Mouse (Mus musculus) stomach, postnatal 0 days (tissue): ENCODE data around the gene Nudt14. TPM values are rescaled to one million over a fixed set of nuclear protein-coding genes. Genes with fewer than 3 reads are reported as not detected.

Source experiments
- ATAC-seq: fragments of 200-750 bp; cut with Nextera tagmentation; 2 replicates; pipeline ENCODE4 v1.8.0; 2017; ENCODE audit not compliant: low FRiP score, low TSS enrichment
- DNase-seq: peaks from one replicate; pipeline ENCODE4 v3.0.0-alpha.2; 2016; ENCODE audit warnings: low spot score
- H3K27ac ChIP-seq: fragments of 300-500 bp; sonication (generic); replicated peaks from 2 replicates; pipeline ENCODE4 v1.5.1; 2014; ENCODE audit warnings: mild to moderate bottlenecking, control low read depth
- H3K27me3 ChIP-seq: fragments of 300-500 bp; sonication (generic); 2 replicates; pipeline ENCODE4 v1.6.1; 2014; ENCODE audit warnings: low read length; ENCODE audit not compliant: control insufficient read depth, insufficient read depth
- H3K36me3 ChIP-seq: fragments of 300-500 bp; sonication (generic); 2 replicates; pipeline ENCODE4 v1.6.1; 2014; ENCODE audit warnings: low read length, mixed read lengths; ENCODE audit not compliant: control insufficient read depth, insufficient read depth
- H3K4me1 ChIP-seq: fragments of 300-500 bp; sonication (generic); replicated peaks from 2 replicates; pipeline ENCODE4 v1.6.1; 2014; ENCODE audit warnings: antibody characterized with exemption; ENCODE audit not compliant: control insufficient read depth, insufficient read depth
- H3K4me2 ChIP-seq: fragments of 300-500 bp; sonication (generic); replicated peaks from 2 replicates; pipeline ENCODE4 v1.6.1; 2014; ENCODE audit warnings: low read depth, mild to moderate bottlenecking, control low read depth, moderate library complexity
- H3K4me3 ChIP-seq: fragments of 300-500 bp; sonication (generic); 2 replicates; pipeline ENCODE4 v1.5.1; 2014; ENCODE audit warnings: low read depth, low read length, control low read depth
- H3K9ac ChIP-seq: fragments of 300-500 bp; sonication (generic); 2 replicates; pipeline ENCODE4 v1.6.1; 2014; ENCODE audit warnings: mild to moderate bottlenecking, low read length, control low read depth, mixed read lengths
- H3K9me3 ChIP-seq: fragments of 300-500 bp; sonication (generic); 2 replicates; pipeline ENCODE4 v1.6.1; 2016; ENCODE audit warnings: low read length; ENCODE audit not compliant: control insufficient read depth
- CTCF ChIP-seq: IDR thresholded peaks from 2 replicates; pipeline ENCODE4 v1.5.1; 2016; ENCODE audit warnings: antibody characterized with exemption, low read depth, mild to moderate bottlenecking, moderate library complexity
- EP300 ChIP-seq: optimal IDR thresholded peaks from 2 replicates; pipeline ENCODE3; 2016; ENCODE audit warnings: antibody characterized with exemption
- WGBS: fragments of 180-500 bp; shearing (Covaris S2); extraction: QIAGEN DNeasy Blood & Tissue Kit; methylation state at CpG from one replicate; pipeline ENCODE4 v1.1.7; 2014; 5-methylcytosine and 5-hydroxymethylcytosine counted together
- polyA plus RNA-seq: library from polyadenylated mRNA; unstranded; fragments of >200 nt; fragmentation: Nextera tagmentation; extraction: Ambion mirVana; gene quantifications from 2 replicates; pipeline ENCODE4 v1.2.1, GENCODE M21; 2015

Nudt14 gene
- polyA plus RNA-seq, 1 experiment from 2014 or later = 78.6 TPM

- H3K4me1 ChIP-seq = no peaks in the 10 kb centered on the region
- no peak overlapping the region for H3K4me2 ChIP-seq
- H3K36me3 ChIP-seq = no peaks in the 10 kb centered on the region
- DNase-seq (no peak), ATAC-seq (no peak)
- TF ChIP-seq EP300 = no peak
- TF ChIP-seq CTCF = no peak
- no peak overlapping the region for H3K9ac ChIP-seq
- H3K9me3 ChIP-seq = no peaks in the 10 kb centered on the region
- WGBS = 87% methylated on average over 5 of the region's 5 CpGs
- H3K27ac ChIP-seq = no peak overlapping the region
- no peaks in the 10 kb centered on the region for H3K27me3 ChIP-seq
- no peak overlapping the region for H3K4me3 ChIP-seq
These were observed 36.9 kb downstream of the Nudt14 start for GRCm38 (mm10) chr12:112905001-112905400.

- H3K27me3 ChIP-seq = no peaks in the 10 kb centered on the region
- DNase-seq (no peak), ATAC-seq (no peak)
- no peak overlapping the region for H3K27ac ChIP-seq
- no peaks in the 10 kb centered on the region for H3K4me1 ChIP-seq
- H3K9me3 ChIP-seq = no peaks in the 10 kb centered on the region
- no peak overlapping the region for H3K4me2 ChIP-seq
- no peaks in the 10 kb centered on the region for H3K36me3 ChIP-seq
- WGBS = 70% methylated on average over 8 of the region's 8 CpGs
- H3K9ac ChIP-seq = no peak overlapping the region
- no peak overlapping the region for H3K4me3 ChIP-seq
- TF ChIP-seq EP300 (no peak), CTCF (no peak)
These were observed 38.0 kb downstream of the Nudt14 start for GRCm38 (mm10) chr12:112903941-112904340.

DNA sequence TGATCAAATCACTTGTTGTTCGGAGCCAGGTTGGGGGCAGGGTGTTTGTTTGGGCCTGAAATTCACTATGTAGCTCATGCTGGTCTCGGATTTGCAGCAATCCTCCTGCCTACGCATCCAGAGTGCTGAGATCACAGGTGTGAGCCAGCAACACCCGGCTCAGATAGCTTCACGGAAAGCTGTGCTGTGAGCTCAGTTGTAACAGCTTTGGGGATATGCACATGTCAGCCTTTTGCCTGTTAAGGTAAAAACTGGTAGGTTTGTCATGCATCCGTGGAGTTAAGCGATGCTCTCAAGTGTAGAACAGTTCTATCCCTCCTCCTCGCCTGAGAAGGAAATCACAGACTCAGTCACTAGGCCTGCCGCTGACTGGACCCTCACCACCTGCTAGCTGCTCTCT lies 41.3 kb downstream of the Nudt14 start:
- Histone ChIP-seq H3K4me1 (no peaks in the 10 kb centered on the region), H3K36me3 (no peaks in the 10 kb centered on the region), H3K9ac (no peak overlapping the region), H3K4me2 (no peak overlapping the region), H3K27ac (no peak overlapping the region), H3K27me3 (no peaks in the 10 kb centered on the region), H3K4me3 (no peak overlapping the region), H3K9me3 (no peaks in the 10 kb centered on the region)
- DNase-seq (no peak), ATAC-seq (no peak)
- 80% methylated on average over 9 of the region's 9 CpGs for WGBS
- TF ChIP-seq EP300 = no peak
- no peak for TF ChIP-seq CTCF

DNA sequence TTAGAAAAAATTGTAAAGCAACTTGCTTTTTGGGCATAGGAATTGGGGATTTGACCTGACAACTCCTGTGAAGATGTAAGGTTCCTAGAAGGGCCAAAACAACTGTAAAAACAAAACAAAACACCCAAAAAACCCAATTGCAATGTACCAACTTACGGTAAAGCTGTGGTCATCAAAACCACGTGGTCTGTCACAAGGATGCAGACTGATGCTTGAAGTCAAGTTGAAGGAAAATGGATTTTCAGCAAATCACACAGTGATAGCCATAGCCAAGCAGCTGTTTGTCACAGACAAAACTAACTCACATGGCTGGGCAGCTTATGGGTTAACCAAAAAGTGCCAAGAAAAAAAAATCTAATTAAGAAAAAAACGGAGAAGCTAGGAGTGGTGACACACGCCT lies 43.0 kb downstream of the Nudt14 start:
- no peak for ATAC-seq
- TF ChIP-seq EP300 (no peak), CTCF (no peak)
- no peaks in the 10 kb centered on the region for H3K9me3 ChIP-seq
- no peak overlapping the region for H3K4me2 ChIP-seq
- H3K4me1 ChIP-seq = no peaks in the 10 kb centered on the region
- no peak overlapping the region for H3K27ac ChIP-seq
- WGBS = 56% methylated on average over 4 of the region's 4 CpGs
- H3K4me3 ChIP-seq = no peak overlapping the region
- H3K9ac ChIP-seq = no peak overlapping the region
- no peaks in the 10 kb centered on the region for H3K27me3 ChIP-seq
- no peaks in the 10 kb centered on the region for H3K36me3 ChIP-seq
- DNase-seq = no peak

- TF ChIP-seq CTCF (no peak), EP300 (no peak)
- no peaks in the 10 kb centered on the region for H3K9me3 ChIP-seq
- no peak overlapping the region for H3K4me2 ChIP-seq
- H3K4me1 ChIP-seq = no peaks in the 10 kb centered on the region
- no peak for ATAC-seq
- WGBS = 56% methylated on average over 12 of the region's 12 CpGs
- 0 out of 2 replicates have a peak overlapping the region, but pooled peaks have one; percentile 13 for H3K27ac ChIP-seq
- H3K36me3 ChIP-seq = no peaks in the 10 kb centered on the region
- no peak overlapping the region for H3K9ac ChIP-seq
- H3K27me3 ChIP-seq = no peaks in the 10 kb centered on the region
- H3K4me3 ChIP-seq = no peak overlapping the region
- DNase-seq = no peak
These were observed 43.6 kb downstream of the Nudt14 start for GRCm38 (mm10) chr12:112898351-112898750.

- H3K4me3 ChIP-seq = no peak overlapping the region
- H3K4me1 ChIP-seq = no peaks in the 10 kb centered on the region
- ATAC-seq = peak; percentile 83
- TF ChIP-seq CTCF (no peak), EP300 (no peak)
- 18% methylated on average over 15 of the region's 16 CpGs for WGBS
- H3K9me3 ChIP-seq = no peaks in the 10 kb centered on the region
- no peak for DNase-seq
- peak overlapping the region; percentile 31; the same call in 1 of the 2 replicates for H3K4me2 ChIP-seq
- H3K9ac ChIP-seq = no peak overlapping the region
- H3K27ac ChIP-seq = 0 out of 2 replicates have a peak overlapping the region, but pooled peaks have one; percentile 13
- no peaks in the 10 kb centered on the region for H3K27me3 ChIP-seq
- H3K36me3 ChIP-seq = no peaks in the 10 kb centered on the region
These were observed 44.3 kb downstream of the Nudt14 start for GRCm38 (mm10) chr12:112897522-112898212.
